Mouse (Mus musculus): ENCODE measurements around the gene Aldh4a1. TPM values are rescaled to one million over a fixed set of nuclear protein-coding genes. Genes with fewer than 3 reads are reported as not detected.

The Aldh4a1 gene
- total and polyA plus RNA-seq, 2 experiments from 2014 or later: 25.2 to 30.0 TPM

DNA sequence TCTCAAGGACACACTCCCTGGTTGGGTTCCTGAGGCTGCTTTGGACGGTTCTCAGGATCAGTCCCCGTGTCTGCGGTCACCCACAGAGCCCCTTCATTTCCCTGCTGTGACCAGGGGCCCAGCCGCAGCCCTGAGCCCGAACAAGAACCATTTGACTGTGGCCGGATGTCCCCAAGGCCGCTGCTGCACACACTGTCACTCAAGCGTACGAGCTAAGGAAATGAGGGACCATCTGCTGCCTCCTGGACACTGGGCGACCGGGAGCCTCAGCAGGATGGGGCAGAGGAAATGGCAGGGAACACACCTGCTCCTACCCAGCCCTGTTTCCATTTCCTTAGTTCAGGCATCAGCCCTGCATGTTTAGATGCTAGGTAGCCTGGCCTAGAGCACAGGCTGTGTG lies 28.2 kb downstream of the Aldh4a1 start:
- no peak for TF ChIP-seq CTCF (IDR thresholded peaks at IDR 0.05)
- WGBS: 60% methylated on average over 11 of the region's 11 CpGs
- DNase-seq (ENCODE audit: low spot score): no peak
- Histone ChIP-seq H3K4me3 (ENCODE audit: low read depth, low read length) (no peak overlapping the region), H3K9me3 (ENCODE audit: low read length) (no peaks in the 10 kb centered on the region), H3K9ac (replicated peaks; ENCODE audit: low read length, poor library complexity, severe bottlenecking) (no peak overlapping the region; the same call in 1 of the 2 replicates), H3K27ac (ENCODE audit: low read depth, low read length) (no peak overlapping the region), H3K27me3 (ENCODE audit: insufficient read depth, low read length) (no peaks in the 10 kb centered on the region), H3K4me1 (ENCODE audit: insufficient read depth, low read length) (no peaks in the 10 kb centered on the region), H3K4me2 (ENCODE audit: low read depth, low read length, poor library complexity, severe bottlenecking) (no peak overlapping the region), H3K36me3 (ENCODE audit: insufficient read depth, low read length) (peaks cover 20% of the 10 kb centered on the region)
- ATAC-seq (ENCODE audit: low FRiP score): no peak

DNA sequence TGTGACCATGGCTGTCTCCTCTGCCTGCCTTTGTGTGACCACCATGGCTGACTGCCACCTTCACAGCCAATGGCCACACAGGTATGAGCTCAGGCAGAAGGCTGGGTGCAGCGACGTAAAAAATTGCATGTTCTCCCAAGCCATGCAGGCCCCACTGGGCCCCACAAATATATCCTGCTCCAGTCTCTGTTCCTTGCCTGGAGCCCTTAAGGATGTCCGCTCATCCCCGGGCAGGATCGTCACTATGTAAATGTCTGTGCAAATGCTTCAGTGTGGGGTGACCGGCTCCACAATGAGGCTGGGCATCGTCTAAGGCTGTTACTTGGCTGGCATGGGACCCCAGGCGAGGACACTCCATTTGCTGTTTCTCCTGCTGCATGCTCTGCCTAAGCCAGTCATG lies 30.6 kb downstream of the Aldh4a1 start, which contains the start of gene Tas1r2:
Gene Tas1r2, plus strand, starts transcription at position 301 of the 400 bp plus-strand sequence.
- no peak for DNase-seq (ENCODE audit: low spot score)
- H3K27me3 ChIP-seq (ENCODE audit: insufficient read depth, low read length): no peaks in the 10 kb centered on the region
- peaks cover 16% of the 10 kb centered on the region for H3K36me3 ChIP-seq (ENCODE audit: insufficient read depth, low read length)
- no peaks in the 10 kb centered on the region for H3K4me1 ChIP-seq (ENCODE audit: insufficient read depth, low read length)
- no peak within 1 kb of the TSS for H3K9ac ChIP-seq (replicated peaks; ENCODE audit: low read length, poor library complexity, severe bottlenecking)
- no peak within 1 kb of the TSS for H3K4me2 ChIP-seq (ENCODE audit: low read depth, low read length, poor library complexity, severe bottlenecking)
- 84% methylated on average over 8 of the region's 8 CpGs for WGBS
- H3K4me3 ChIP-seq (ENCODE audit: low read depth, low read length): no peak within 1 kb of the TSS
- no peaks in the 10 kb centered on the region for H3K9me3 ChIP-seq (ENCODE audit: low read length)
- no peak for TF ChIP-seq CTCF (IDR thresholded peaks at IDR 0.05)
- no peak within 1 kb of the TSS for H3K27ac ChIP-seq (ENCODE audit: low read depth, low read length)
- no peak for ATAC-seq (ENCODE audit: low FRiP score)

DNA sequence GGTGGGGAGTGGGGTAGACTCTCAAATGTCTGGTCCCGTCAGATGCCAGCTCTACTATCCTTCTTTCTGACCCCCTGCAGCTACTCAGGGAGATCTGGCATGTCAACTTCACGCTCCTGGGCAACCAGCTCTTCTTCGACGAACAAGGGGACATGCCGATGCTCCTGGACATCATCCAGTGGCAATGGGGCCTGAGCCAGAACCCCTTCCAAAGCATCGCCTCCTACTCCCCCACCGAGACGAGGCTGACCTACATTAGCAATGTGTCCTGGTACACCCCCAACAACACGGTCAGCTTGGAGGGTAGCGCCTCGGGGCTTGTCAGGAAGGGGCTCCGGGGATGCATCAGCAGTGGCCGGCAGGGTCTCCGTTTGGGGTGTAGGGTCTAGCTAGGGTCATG lies 39.2 kb downstream of the Aldh4a1 start:
- Histone ChIP-seq H3K9ac (replicated peaks; ENCODE audit: low read length, poor library complexity, severe bottlenecking) (no peak overlapping the region), H3K4me3 (ENCODE audit: low read depth, low read length) (no peak overlapping the region), H3K4me1 (ENCODE audit: insufficient read depth, low read length) (no peaks in the 10 kb centered on the region), H3K9me3 (ENCODE audit: low read length) (no peaks in the 10 kb centered on the region), H3K4me2 (ENCODE audit: low read depth, low read length, poor library complexity, severe bottlenecking) (no peak overlapping the region), H3K27ac (ENCODE audit: low read depth, low read length) (no peak overlapping the region), H3K36me3 (ENCODE audit: insufficient read depth, low read length) (no peaks in the 10 kb centered on the region), H3K27me3 (ENCODE audit: insufficient read depth, low read length) (no peaks in the 10 kb centered on the region)
- TF ChIP-seq CTCF (IDR thresholded peaks at IDR 0.05): no peak
- ATAC-seq (ENCODE audit: low FRiP score) (no peak), DNase-seq (ENCODE audit: low spot score) (peak; percentile 60)
- WGBS: 75% methylated on average over 14 of the region's 14 CpGs

- DNase-seq (ENCODE audit: low spot score) (peak; percentile 12), ATAC-seq (ENCODE audit: low FRiP score) (no peak)
- Histone ChIP-seq H3K9ac (replicated peaks; ENCODE audit: low read length, poor library complexity, severe bottlenecking) (no peak overlapping the region), H3K27me3 (ENCODE audit: insufficient read depth, low read length) (no peaks in the 10 kb centered on the region), H3K9me3 (ENCODE audit: low read length) (no peaks in the 10 kb centered on the region), H3K4me3 (ENCODE audit: low read depth, low read length) (no peak overlapping the region), H3K4me1 (ENCODE audit: insufficient read depth, low read length) (no peaks in the 10 kb centered on the region), H3K27ac (ENCODE audit: low read depth, low read length) (no peak overlapping the region), H3K36me3 (ENCODE audit: insufficient read depth, low read length) (no peaks in the 10 kb centered on the region), H3K4me2 (ENCODE audit: low read depth, low read length, poor library complexity, severe bottlenecking) (no peak overlapping the region)
- TF ChIP-seq CTCF (IDR thresholded peaks at IDR 0.05): no peak
- 69% methylated on average over 6 of the region's 6 CpGs for WGBS
These were observed 45.0 kb downstream of the Aldh4a1 start for GRCm38 (mm10) chr4:139667632-139668031.

- Histone ChIP-seq H3K4me3 (ENCODE audit: low read depth, low read length) (no peak overlapping the region), H3K4me2 (ENCODE audit: low read depth, low read length, poor library complexity, severe bottlenecking) (no peak overlapping the region), H3K36me3 (ENCODE audit: insufficient read depth, low read length) (no peaks in the 10 kb centered on the region), H3K27me3 (ENCODE audit: insufficient read depth, low read length) (no peaks in the 10 kb centered on the region), H3K9me3 (ENCODE audit: low read length) (no peaks in the 10 kb centered on the region), H3K4me1 (ENCODE audit: insufficient read depth, low read length) (no peaks in the 10 kb centered on the region), H3K27ac (ENCODE audit: low read depth, low read length) (no peak overlapping the region), H3K9ac (replicated peaks; ENCODE audit: low read length, poor library complexity, severe bottlenecking) (no peak overlapping the region)
- no peak for ATAC-seq (ENCODE audit: low FRiP score)
- 16% methylated on average over 6 of the region's 6 CpGs for WGBS
- DNase-seq (ENCODE audit: low spot score): peak; percentile 77
- peak; percentile 84 for TF ChIP-seq CTCF (IDR thresholded peaks at IDR 0.05)
These were observed 47.2 kb downstream of the Aldh4a1 start for GRCm38 (mm10) chr4:139669847-139670246.

- Histone ChIP-seq H3K36me3 (ENCODE audit: insufficient read depth, low read length) (no peaks in the 10 kb centered on the region), H3K9ac (replicated peaks; ENCODE audit: low read length, poor library complexity, severe bottlenecking) (no peak overlapping the region), H3K9me3 (ENCODE audit: low read length) (no peaks in the 10 kb centered on the region), H3K4me2 (ENCODE audit: low read depth, low read length, poor library complexity, severe bottlenecking) (no peak overlapping the region), H3K27ac (ENCODE audit: low read depth, low read length) (no peak overlapping the region), H3K4me3 (ENCODE audit: low read depth, low read length) (no peak overlapping the region), H3K27me3 (ENCODE audit: insufficient read depth, low read length) (no peaks in the 10 kb centered on the region), H3K4me1 (ENCODE audit: insufficient read depth, low read length) (no peaks in the 10 kb centered on the region)
- TF ChIP-seq CTCF (IDR thresholded peaks at IDR 0.05): no peak
- DNase-seq (ENCODE audit: low spot score) (peak; percentile 69), ATAC-seq (ENCODE audit: low FRiP score) (no peak)
- WGBS: 64% methylated on average over 9 of the region's 9 CpGs
These were observed 53.0 kb downstream of the Aldh4a1 start for GRCm38 (mm10) chr4:139675696-139676095.

Data from midbrain, postnatal 0 days (tissue).